Mouse (Mus musculus) forebrain, embryonic 13.5 days (tissue): Measurements from ENCODE around the gene Tm2d1. TPM values are rescaled to one million over a fixed set of nuclear protein-coding genes. Genes with fewer than 3 reads are reported as not detected.
"Not testable (repeated sequence)": the region's sequence is repeated elsewhere in the genome, so short reads cannot be mapped to it uniquely, and the experiment has no call there.

Experiments
- ATAC-seq: fragments of 200-750 bp; cut with Nextera tagmentation; 2 replicates; pipeline ENCODE4 v1.8.0; 2017
- H3K27ac ChIP-seq: fragments of 300-500 bp; sonication (generic); 2 replicates; pipeline ENCODE4 v1.5.1; 2015; ENCODE audit warnings: inconsistent platforms, mild to moderate bottlenecking, moderate library complexity
- H3K27me3 ChIP-seq: fragments of 300-500 bp; sonication (generic); 2 replicates; pipeline ENCODE4 v1.6.1; 2015; ENCODE audit warnings: mild to moderate bottlenecking, inconsistent platforms
- H3K36me3 ChIP-seq: fragments of 300-500 bp; sonication (generic); 2 replicates; pipeline ENCODE4 v1.6.1; 2015; ENCODE audit warnings: mild to moderate bottlenecking, inconsistent platforms; ENCODE audit not compliant: poor library complexity, severe bottlenecking
- H3K4me1 ChIP-seq: fragments of 300-500 bp; sonication (generic); 2 replicates; pipeline ENCODE4 v1.6.1; 2015; ENCODE audit warnings: inconsistent platforms
- H3K4me2 ChIP-seq: fragments of 300-500 bp; sonication (generic); 2 replicates; pipeline ENCODE4 v1.6.1; 2015; ENCODE audit warnings: inconsistent platforms, mild to moderate bottlenecking, moderate library complexity
- H3K4me3 ChIP-seq: fragments of 300-500 bp; sonication (generic); 2 replicates; pipeline ENCODE4 v1.5.1; 2015; ENCODE audit warnings: mild to moderate bottlenecking, inconsistent platforms
- H3K9ac ChIP-seq: fragments of 300-500 bp; sonication (generic); 2 replicates; pipeline ENCODE4 v1.6.1; 2015; ENCODE audit warnings: mild to moderate bottlenecking, inconsistent platforms
- H3K9me3 ChIP-seq: fragments of 300-500 bp; sonication (generic); replicated peaks from 2 replicates; pipeline ENCODE4 v1.6.1; 2016; ENCODE audit warnings: inconsistent platforms
- WGBS: fragments of 180-500 bp; shearing (Covaris S2); methylation state at CpG from one replicate; pipeline ENCODE4 v1.1.7; 2015; 5-methylcytosine and 5-hydroxymethylcytosine counted together
- polyA plus RNA-seq: library from polyadenylated mRNA; unstranded; fragments of >200 nt; fragmentation: Nextera tagmentation; extraction: Ambion mirVana; gene quantifications from 2 replicates; pipeline ENCODE4 v1.2.1, GENCODE M21; 2015

The Tm2d1 gene
- 107 and 117 TPM in 2 replicates for polyA plus RNA-seq

GRCm38 (mm10) chr4:98382716-98383424 lies at the start of gene Tm2d1:
Tm2d1 (minus strand) TSS chr4:98383306.
- Histone ChIP-seq H3K9me3 (no peaks in the 10 kb centered on the region), H3K4me3 (peak within 1 kb of the TSS; percentile 82), H3K27me3 (peaks cover 5% of the 10 kb centered on the region), H3K27ac (peak within 1 kb of the TSS; percentile 19; the same call in 1 of the 2 replicates), H3K36me3 (peaks cover 14% of the 10 kb centered on the region), H3K9ac (peak within 1 kb of the TSS; percentile 93), H3K4me1 (peaks cover 13% of the 10 kb centered on the region), H3K4me2 (peak within 1 kb of the TSS; percentile 64)
- under 1% methylated on average over 46 of the region's 46 CpGs for WGBS
- peak; percentile 99 for ATAC-seq

- no peak for ATAC-seq
These were observed 45.3 kb upstream of the Tm2d1 start for GRCm38 (mm10) chr4:98428371-98428770.

GRCm38 (mm10) chr4:98415150-98415549 lies 32.0 kb upstream of the Tm2d1 start:
- not testable (repeated sequence) for H3K36me3 ChIP-seq, H3K27ac ChIP-seq, H3K4me2 ChIP-seq, H3K4me1 ChIP-seq, H3K9ac ChIP-seq, H3K27me3 ChIP-seq, H3K9me3 ChIP-seq, H3K4me3 ChIP-seq, ATAC-seq
- 95% methylated on average over 8 of the region's 8 CpGs for WGBS

More at GRCm38 (mm10) chr4:98428371-98428770, 45.3 kb upstream of the Tm2d1 start:
- Histone ChIP-seq H3K4me1 (no peaks in the 10 kb centered on the region), H3K36me3 (no peaks in the 10 kb centered on the region), H3K9ac (no peak overlapping the region), H3K4me3 (no peak overlapping the region), H3K4me2 (no peak overlapping the region), H3K27ac (no peak overlapping the region), H3K27me3 (no peaks in the 10 kb centered on the region), H3K9me3 (no peaks in the 10 kb centered on the region)
- WGBS: 94% methylated on average over 8 of the region's 8 CpGs

- no peak for ATAC-seq
- Histone ChIP-seq H3K9me3 (no peaks in the 10 kb centered on the region), H3K4me1 (no peaks in the 10 kb centered on the region), H3K4me2 (no peak overlapping the region), H3K9ac (no peak overlapping the region), H3K27ac (no peak overlapping the region), H3K36me3 (no peaks in the 10 kb centered on the region), H3K27me3 (no peaks in the 10 kb centered on the region), H3K4me3 (no peak overlapping the region)
- 94% methylated on average over 4 of the region's 4 CpGs for WGBS
These were observed 25.3 kb upstream of the Tm2d1 start for GRCm38 (mm10) chr4:98408455-98408854.

- H3K27ac ChIP-seq: no peak overlapping the region
- H3K9me3 ChIP-seq: no peaks in the 10 kb centered on the region
- H3K4me3 ChIP-seq: no peak overlapping the region
- no peaks in the 10 kb centered on the region for H3K27me3 ChIP-seq
- no peak overlapping the region for H3K9ac ChIP-seq
- no peak for ATAC-seq
- WGBS: 91% methylated on average over 6 of the region's 6 CpGs
- no peaks in the 10 kb centered on the region for H3K36me3 ChIP-seq
- H3K4me1 ChIP-seq: no peaks in the 10 kb centered on the region
- no peak overlapping the region for H3K4me2 ChIP-seq
These were observed 21.3 kb upstream of the Tm2d1 start for GRCm38 (mm10) chr4:98404412-98404811.

GRCm38 (mm10) chr4:98403492-98403891 lies 20.4 kb upstream of the Tm2d1 start:
- no peak for ATAC-seq
- H3K4me2 ChIP-seq: no peak overlapping the region
- no peaks in the 10 kb centered on the region for H3K9me3 ChIP-seq
- H3K36me3 ChIP-seq: no peaks in the 10 kb centered on the region
- no peak overlapping the region for H3K4me3 ChIP-seq
- no peak overlapping the region for H3K9ac ChIP-seq
- no peaks in the 10 kb centered on the region for H3K4me1 ChIP-seq
- H3K27me3 ChIP-seq: no peaks in the 10 kb centered on the region
- 79% methylated on average over 4 of the region's 4 CpGs for WGBS
- no peak overlapping the region for H3K27ac ChIP-seq

GRCm38 (mm10) chr4:98401584-98401962 lies 18.5 kb upstream of the Tm2d1 start:
- no peaks in the 10 kb centered on the region for H3K36me3 ChIP-seq
- H3K4me3 ChIP-seq: no peak overlapping the region
- H3K9ac ChIP-seq: no peak overlapping the region
- no peak overlapping the region for H3K27ac ChIP-seq
- H3K27me3 ChIP-seq: no peaks in the 10 kb centered on the region
- no peak overlapping the region for H3K4me2 ChIP-seq
- 91% methylated on average over 2 of the region's 2 CpGs for WGBS
- no peaks in the 10 kb centered on the region for H3K9me3 ChIP-seq
- ATAC-seq: no peak
- H3K4me1 ChIP-seq: no peaks in the 10 kb centered on the region

- no peaks in the 10 kb centered on the region for H3K27me3 ChIP-seq
- WGBS: 30% methylated on average over 6 of the region's 6 CpGs
- H3K4me3 ChIP-seq: no peak overlapping the region
- no peak for ATAC-seq
- no peaks in the 10 kb centered on the region; the same call in 1 of the 2 replicates for H3K4me1 ChIP-seq
- no peaks in the 10 kb centered on the region for H3K36me3 ChIP-seq
- no peaks in the 10 kb centered on the region for H3K9me3 ChIP-seq
- no peak overlapping the region for H3K4me2 ChIP-seq
- no peak overlapping the region for H3K9ac ChIP-seq
- H3K27ac ChIP-seq: no peak overlapping the region
These were observed 17.9 kb upstream of the Tm2d1 start for GRCm38 (mm10) chr4:98400926-98401583.

GRCm38 (mm10) chr4:98395690-98396437 lies 12.8 kb upstream of the Tm2d1 start, which contains the start of gene Patj:
Patj (plus strand) TSS chr4:98395785.
- Histone ChIP-seq H3K4me3 (peak within 1 kb of the TSS; percentile 85), H3K9me3 (no peaks in the 10 kb centered on the region), H3K4me2 (peak within 1 kb of the TSS; percentile 81), H3K36me3 (no peaks in the 10 kb centered on the region), H3K27ac (peak within 1 kb of the TSS; percentile 73), H3K27me3 (no peaks in the 10 kb centered on the region), H3K9ac (peak within 1 kb of the TSS; percentile 95), H3K4me1 (no peaks in the 10 kb centered on the region; the same call in 1 of the 2 replicates)
- WGBS: 1% methylated on average over 55 of the region's 73 CpGs
- ATAC-seq: peak; percentile 91

- peak overlapping the region; percentile 73; the same call in 1 of the 2 replicates for H3K27ac ChIP-seq
- WGBS: under 1% methylated on average over 7 of the region's 7 CpGs
- no peaks in the 10 kb centered on the region; the same call in 1 of the 2 replicates for H3K4me1 ChIP-seq
- no peaks in the 10 kb centered on the region for H3K27me3 ChIP-seq
- H3K4me2 ChIP-seq: peak overlapping the region; percentile 81
- H3K9me3 ChIP-seq: no peaks in the 10 kb centered on the region
- ATAC-seq: no peak
- H3K9ac ChIP-seq: peak overlapping the region; percentile 95
- no peaks in the 10 kb centered on the region for H3K36me3 ChIP-seq
- H3K4me3 ChIP-seq: peak overlapping the region; percentile 85
These were observed 12.2 kb upstream of the Tm2d1 start for GRCm38 (mm10) chr4:98395346-98395689.

GRCm38 (mm10) chr4:98385036-98385435 lies 1.9 kb upstream of the Tm2d1 start:
- H3K27me3 ChIP-seq: peaks cover 5% of the 10 kb centered on the region
- 72% methylated on average over 5 of the region's 5 CpGs for WGBS
- H3K4me3 ChIP-seq: no peak overlapping the region
- no peak overlapping the region for H3K9ac ChIP-seq
- H3K36me3 ChIP-seq: no peaks in the 10 kb centered on the region
- H3K4me1 ChIP-seq: peaks cover 13% of the 10 kb centered on the region
- ATAC-seq: no peak
- H3K4me2 ChIP-seq: no peak overlapping the region
- H3K9me3 ChIP-seq: no peaks in the 10 kb centered on the region
- H3K27ac ChIP-seq: no peak overlapping the region

GRCm38 (mm10) chr4:98376943-98377342 lies 6.2 kb downstream of the Tm2d1 start:
- no peak for ATAC-seq

More at GRCm38 (mm10) chr4:98376943-98377342, 6.2 kb downstream of the Tm2d1 start:
- Histone ChIP-seq H3K36me3 (peaks cover 16% of the 10 kb centered on the region), H3K9ac (no peak overlapping the region), H3K4me2 (no peak overlapping the region), H3K4me1 (peaks cover 9% of the 10 kb centered on the region), H3K4me3 (no peak overlapping the region), H3K27me3 (no peaks in the 10 kb centered on the region), H3K27ac (no peak overlapping the region), H3K9me3 (no peaks in the 10 kb centered on the region)
- WGBS: 98% methylated on average over 2 of the region's 2 CpGs
